Mouse (Mus musculus) hindbrain, embryonic 11.5 days (tissue): ENCODE measurements at regions not wholly inside any gene's neighbourhood (a gene's known extent, or its start where the extent isn't known, plus 50 kb on each side); places are given as distances from the start of the nearest gene placed in this dataset.
A peak's percentile ranks its signal among the peaks of the same experiment; 100 is the strongest.

Source experiments
- ATAC-seq: fragments of 200-750 bp; cut with Nextera tagmentation; 2 replicates; pipeline ENCODE4 v1.8.0; 2017; ENCODE audit warnings: mild to moderate bottlenecking, moderate TSS enrichment, moderate library complexity; ENCODE audit not compliant: low FRiP score
- DNase-seq: peaks from one replicate; pipeline ENCODE4 v3.0.0-alpha.2; 2015; ENCODE audit warnings: low spot score
- H3K27ac ChIP-seq: fragments of 300-500 bp; sonication (generic); 2 replicates; pipeline ENCODE4 v1.5.1; 2014; ENCODE audit warnings: mild to moderate bottlenecking, low read depth, low read length
- H3K27me3 ChIP-seq: fragments of 300-500 bp; sonication (generic); 2 replicates; pipeline ENCODE4 v1.6.1; 2014; ENCODE audit warnings: mild to moderate bottlenecking, low read length, moderate library complexity, mixed read lengths; ENCODE audit not compliant: control insufficient read depth, insufficient read depth
- H3K36me3 ChIP-seq: fragments of 300-500 bp; sonication (generic); 2 replicates; pipeline ENCODE4 v1.6.1; 2014; ENCODE audit warnings: mild to moderate bottlenecking, low read length, moderate library complexity, mixed read lengths; ENCODE audit not compliant: control insufficient read depth, insufficient read depth
- H3K4me1 ChIP-seq: fragments of 300-500 bp; sonication (generic); replicated peaks from 2 replicates; pipeline ENCODE4 v1.6.1; 2014; ENCODE audit warnings: low read length, mixed read lengths; ENCODE audit not compliant: control insufficient read depth, insufficient read depth
- H3K4me2 ChIP-seq: fragments of 300-500 bp; sonication (generic); replicated peaks from 2 replicates; pipeline ENCODE4 v1.6.1; 2014; ENCODE audit warnings: mild to moderate bottlenecking, low read depth, low read length
- H3K4me3 ChIP-seq: fragments of 300-500 bp; sonication (generic); 2 replicates; pipeline ENCODE4 v1.5.1; 2014; ENCODE audit warnings: low read depth, low read length
- H3K9ac ChIP-seq: fragments of 300-500 bp; sonication (generic); 2 replicates; pipeline ENCODE4 v1.6.1; 2014; ENCODE audit warnings: low read depth, low read length
- H3K9me3 ChIP-seq: fragments of 300-500 bp; sonication (generic); 2 replicates; pipeline ENCODE4 v1.6.1; 2016; ENCODE audit warnings: low read length; ENCODE audit not compliant: control insufficient read depth
- WGBS: fragments of 180-500 bp; shearing (Covaris S2); extraction: QIAGEN DNeasy Blood & Tissue Kit; methylation state at CpG from one replicate; pipeline ENCODE4 v1.1.7; 2014; 5-methylcytosine and 5-hydroxymethylcytosine counted together

- no peaks in the 10 kb centered on the region for H3K36me3 ChIP-seq
- no peak for DNase-seq
- no peaks in the 10 kb centered on the region for H3K9me3 ChIP-seq
- no peaks in the 10 kb centered on the region for H3K4me1 ChIP-seq
- H3K27ac ChIP-seq: no peak overlapping the region
- no peak for ATAC-seq
- no peaks in the 10 kb centered on the region for H3K27me3 ChIP-seq
- 82% methylated on average over 1 of the region's 1 CpGs for WGBS
- H3K9ac ChIP-seq: no peak overlapping the region
- no peak overlapping the region for H3K4me3 ChIP-seq
- no peak overlapping the region for H3K4me2 ChIP-seq
These were observed 96.1 kb downstream of the Cct6b start for GRCm38 (mm10) chr11:82668026-82668425.

- Histone ChIP-seq H3K27me3 (no peaks in the 10 kb centered on the region), H3K4me1 (no peaks in the 10 kb centered on the region; the same call in 1 of the 2 replicates), H3K4me2 (no peak overlapping the region), H3K9ac (no peak overlapping the region), H3K4me3 (no peak overlapping the region), H3K27ac (no peak overlapping the region), H3K36me3 (no peaks in the 10 kb centered on the region), H3K9me3 (no peaks in the 10 kb centered on the region)
- ATAC-seq (no peak), DNase-seq (no peak)
- WGBS: 94% methylated on average over 1 of the region's 1 CpGs
These were observed 100.0 kb downstream of the Cct6b start for GRCm38 (mm10) chr11:82664076-82664475.

- 5% methylated on average over 3 of the region's 3 CpGs for WGBS
- H3K4me2 ChIP-seq: no peak overlapping the region
- H3K9ac ChIP-seq: no peak overlapping the region
- H3K27me3 ChIP-seq: no peaks in the 10 kb centered on the region
- no peak overlapping the region for H3K4me3 ChIP-seq
- ATAC-seq (no peak), DNase-seq (no peak)
- no peak overlapping the region for H3K27ac ChIP-seq
- no peaks in the 10 kb centered on the region for H3K36me3 ChIP-seq
- no peaks in the 10 kb centered on the region for H3K9me3 ChIP-seq
- no peaks in the 10 kb centered on the region; the same call in 1 of the 2 replicates for H3K4me1 ChIP-seq
These were observed 102.0 kb downstream of the Cct6b start for GRCm38 (mm10) chr11:82662086-82662485.

GRCm38 (mm10) chr11:82651751-82652150 lies 112.4 kb downstream of the Cct6b start:
- Histone ChIP-seq H3K4me1 (peaks cover 4% of the 10 kb centered on the region; the same call in 1 of the 2 replicates), H3K9ac (no peak overlapping the region), H3K9me3 (no peaks in the 10 kb centered on the region), H3K36me3 (no peaks in the 10 kb centered on the region), H3K27me3 (no peaks in the 10 kb centered on the region), H3K4me3 (no peak overlapping the region), H3K4me2 (no peak overlapping the region), H3K27ac (no peak overlapping the region)
- ATAC-seq: no peak
- DNase-seq: peak; percentile 18
- WGBS: 43% methylated on average over 5 of the region's 5 CpGs

GRCm38 (mm10) chr11:82638513-82638912 lies 125.6 kb downstream of the Cct6b start:
- no peak for DNase-seq
- H3K4me3 ChIP-seq: no peak overlapping the region
- no peak overlapping the region for H3K9ac ChIP-seq
- H3K27ac ChIP-seq: no peak overlapping the region
- H3K27me3 ChIP-seq: no peaks in the 10 kb centered on the region
- no peak for ATAC-seq
- 79% methylated on average over 4 of the region's 4 CpGs for WGBS
- H3K9me3 ChIP-seq: no peaks in the 10 kb centered on the region
- H3K4me1 ChIP-seq: no peaks in the 10 kb centered on the region
- H3K4me2 ChIP-seq: no peak overlapping the region
- no peaks in the 10 kb centered on the region for H3K36me3 ChIP-seq

GRCm38 (mm10) chr11:82632191-82632590 lies 131.9 kb downstream of the Cct6b start:
- H3K9me3 ChIP-seq: no peaks in the 10 kb centered on the region
- 81% methylated on average over 1 of the region's 1 CpGs for WGBS
- no peak overlapping the region for H3K9ac ChIP-seq
- no peak overlapping the region for H3K4me3 ChIP-seq
- H3K4me1 ChIP-seq: 0 out of 2 replicates have a peak, but pooled peaks cover 2% of the 10 kb centered on the region
- H3K27me3 ChIP-seq: no peaks in the 10 kb centered on the region
- no peak overlapping the region for H3K27ac ChIP-seq
- no peaks in the 10 kb centered on the region for H3K36me3 ChIP-seq
- no peak for DNase-seq
- no peak overlapping the region for H3K4me2 ChIP-seq
- ATAC-seq: no peak

GRCm38 (mm10) chr11:82631387-82631786 lies 132.7 kb downstream of the Cct6b start:
- DNase-seq: peak; percentile 20

GRCm38 (mm10) chr11:82626501-82627111 lies 137.5 kb downstream of the Cct6b start:
- no peak overlapping the region for H3K4me2 ChIP-seq
- H3K9ac ChIP-seq: no peak overlapping the region
- no peak overlapping the region for H3K4me3 ChIP-seq
- ATAC-seq (no peak), DNase-seq (no peak)
- no peaks in the 10 kb centered on the region for H3K9me3 ChIP-seq
- H3K27me3 ChIP-seq: no peaks in the 10 kb centered on the region
- 45% methylated on average over 7 of the region's 7 CpGs for WGBS
- no peaks in the 10 kb centered on the region for H3K36me3 ChIP-seq
- H3K27ac ChIP-seq: no peak overlapping the region
- 0 out of 2 replicates have a peak, but pooled peaks cover 2% of the 10 kb centered on the region for H3K4me1 ChIP-seq

More at GRCm38 (mm10) chr11:82631387-82631786, 132.7 kb downstream of the Cct6b start:
- Histone ChIP-seq H3K9me3 (no peaks in the 10 kb centered on the region), H3K4me1 (0 out of 2 replicates have a peak, but pooled peaks cover 2% of the 10 kb centered on the region), H3K27ac (no peak overlapping the region), H3K9ac (no peak overlapping the region), H3K4me2 (no peak overlapping the region), H3K27me3 (no peaks in the 10 kb centered on the region), H3K36me3 (no peaks in the 10 kb centered on the region), H3K4me3 (no peak overlapping the region)
- 29% methylated on average over 4 of the region's 4 CpGs for WGBS
- ATAC-seq: peak; percentile 68

GRCm38 (mm10) chr11:82621061-82621460 lies 143.1 kb downstream of the Cct6b start:
- no peak overlapping the region for H3K27ac ChIP-seq
- 90% methylated on average over 10 of the region's 10 CpGs for WGBS
- ATAC-seq (no peak), DNase-seq (no peak)
- H3K36me3 ChIP-seq: no peaks in the 10 kb centered on the region
- H3K4me3 ChIP-seq: no peak overlapping the region
- H3K4me1 ChIP-seq: no peaks in the 10 kb centered on the region
- H3K4me2 ChIP-seq: no peak overlapping the region
- H3K9ac ChIP-seq: no peak overlapping the region
- H3K27me3 ChIP-seq: peaks cover 4% of the 10 kb centered on the region; the same call in 1 of the 2 replicates
- no peaks in the 10 kb centered on the region for H3K9me3 ChIP-seq
